Mouse (Mus musculus) forebrain, embryonic 12.5 days (tissue): ENCODE data around the gene Cdk6. TPM values are rescaled to one million over a fixed set of nuclear protein-coding genes. Genes with fewer than 3 reads are reported as not detected.
"Not testable (repeated sequence)": the region's sequence is repeated elsewhere in the genome, so short reads cannot be mapped to it uniquely, and the experiment has no call there.

Experiments used
- ATAC-seq: fragments of 200-750 bp; cut with Nextera tagmentation; 2 replicates; pipeline ENCODE4 v1.8.0; 2017; ENCODE audit warnings: moderate TSS enrichment; ENCODE audit not compliant: low FRiP score
- H3K27ac ChIP-seq: fragments of 300-500 bp; sonication (generic); 2 replicates; pipeline ENCODE4 v1.5.1; 2016; ENCODE audit warnings: mild to moderate bottlenecking
- H3K27me3 ChIP-seq: fragments of 300-500 bp; sonication (generic); 2 replicates; pipeline ENCODE4 v1.6.1; 2016; ENCODE audit warnings: mild to moderate bottlenecking
- H3K36me3 ChIP-seq: fragments of 300-500 bp; sonication (generic); replicated peaks from 2 replicates; pipeline ENCODE4 v1.6.1; 2016; ENCODE audit warnings: mild to moderate bottlenecking
- H3K4me1 ChIP-seq: fragments of 300-500 bp; sonication (generic); 2 replicates; pipeline ENCODE4 v1.6.1; 2016
- H3K4me2 ChIP-seq: fragments of 300-500 bp; sonication (generic); 2 replicates; pipeline ENCODE4 v1.6.1; 2016; ENCODE audit warnings: mild to moderate bottlenecking, moderate library complexity
- H3K4me3 ChIP-seq: fragments of 300-500 bp; sonication (generic); replicated peaks from 2 replicates; pipeline ENCODE4 v1.5.1; 2016; ENCODE audit warnings: mild to moderate bottlenecking
- H3K9ac ChIP-seq: fragments of 300-500 bp; sonication (generic); 2 replicates; pipeline ENCODE4 v1.6.1; 2016; ENCODE audit warnings: mild to moderate bottlenecking
- H3K9me3 ChIP-seq: fragments of 300-500 bp; sonication (generic); 2 replicates; pipeline ENCODE4 v1.6.1; 2016
- WGBS: fragments of 180-500 bp; shearing (Covaris S2); methylation state at CpG from one replicate; pipeline ENCODE4 v1.1.7; 2016; 5-methylcytosine and 5-hydroxymethylcytosine counted together
- polyA plus RNA-seq: library from polyadenylated mRNA; unstranded; fragments of >200 nt; fragmentation: Nextera tagmentation; extraction: Ambion mirVana; gene quantifications from 2 replicates; pipeline ENCODE4 v1.2.1, GENCODE M21; 2016

Cdk6 gene
- 31.2 and 32.4 TPM in 2 replicates for polyA plus RNA-seq

DNA sequence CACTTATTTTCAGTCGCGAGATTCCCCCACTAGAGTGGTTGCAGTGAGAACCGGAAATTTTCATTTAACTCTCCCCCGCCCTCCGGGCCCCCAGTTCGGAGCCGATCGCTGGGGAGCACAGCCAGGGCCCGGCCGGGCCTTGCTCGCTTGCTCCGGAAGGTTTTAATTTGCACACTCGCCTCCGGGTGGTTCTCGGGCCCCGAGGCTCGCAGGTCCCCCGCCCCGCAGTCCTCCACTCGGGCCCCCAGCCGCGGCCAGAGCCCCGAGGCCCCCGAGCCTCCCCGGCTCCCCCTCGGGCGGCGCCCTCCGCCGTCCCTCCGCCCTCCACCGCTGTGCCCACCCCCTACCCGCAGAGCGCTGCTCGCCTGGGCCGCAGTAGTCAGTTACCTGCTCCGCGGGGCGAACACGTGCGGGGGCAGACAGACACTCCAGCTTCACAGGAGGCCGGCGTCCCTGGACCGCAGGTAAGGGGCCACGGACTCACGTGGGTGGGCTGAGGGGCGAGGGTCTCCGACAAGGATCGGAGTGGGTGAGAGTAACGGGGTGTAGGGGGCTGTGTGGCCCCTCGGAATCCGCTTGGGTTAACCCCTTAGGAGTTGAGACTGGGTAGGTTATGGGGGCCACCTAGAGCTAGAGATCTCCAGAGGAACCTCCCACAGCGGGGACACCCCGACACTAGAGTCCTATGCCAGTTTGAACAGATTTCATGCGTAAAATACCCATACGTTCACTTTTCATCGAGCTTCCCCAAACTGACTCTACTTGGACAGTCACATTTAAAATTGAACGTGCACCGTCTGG lies at the start of gene Cdk6:
TSS of gene Cdk6 (plus strand) at position 375 of the 801 bp plus-strand sequence.
- Histone ChIP-seq H3K36me3 (no peaks in the 10 kb centered on the region), H3K9ac (peak within 1 kb of the TSS; percentile 66), H3K27me3 (peaks cover 18% of the 10 kb centered on the region), H3K27ac (peak within 1 kb of the TSS; percentile 77), H3K9me3 (no peaks in the 10 kb centered on the region), H3K4me2 (peak within 1 kb of the TSS; percentile 97), H3K4me3 (peak within 1 kb of the TSS; percentile 59), H3K4me1 (peaks cover 25% of the 10 kb centered on the region)
- peak; percentile 31; the same call in 1 of the 2 replicates for ATAC-seq
- WGBS, result under 1% methylated on average over 50 of the region's 59 CpGs

- Histone ChIP-seq H3K27ac (no peak overlapping the region), H3K27me3 (no peaks in the 10 kb centered on the region), H3K4me2 (no peak overlapping the region), H3K9ac (no peak overlapping the region), H3K4me1 (peaks cover 8% of the 10 kb centered on the region; the same call in 1 of the 2 replicates), H3K9me3 (no peaks in the 10 kb centered on the region), H3K36me3 (no peaks in the 10 kb centered on the region), H3K4me3 (no peak overlapping the region)
- 87% methylated on average over 4 of the region's 4 CpGs for WGBS
- ATAC-seq, result no peak
Observed at GRCm38 (mm10) chr5:3293666-3294065, 47.6 kb upstream of the Cdk6 start.

DNA sequence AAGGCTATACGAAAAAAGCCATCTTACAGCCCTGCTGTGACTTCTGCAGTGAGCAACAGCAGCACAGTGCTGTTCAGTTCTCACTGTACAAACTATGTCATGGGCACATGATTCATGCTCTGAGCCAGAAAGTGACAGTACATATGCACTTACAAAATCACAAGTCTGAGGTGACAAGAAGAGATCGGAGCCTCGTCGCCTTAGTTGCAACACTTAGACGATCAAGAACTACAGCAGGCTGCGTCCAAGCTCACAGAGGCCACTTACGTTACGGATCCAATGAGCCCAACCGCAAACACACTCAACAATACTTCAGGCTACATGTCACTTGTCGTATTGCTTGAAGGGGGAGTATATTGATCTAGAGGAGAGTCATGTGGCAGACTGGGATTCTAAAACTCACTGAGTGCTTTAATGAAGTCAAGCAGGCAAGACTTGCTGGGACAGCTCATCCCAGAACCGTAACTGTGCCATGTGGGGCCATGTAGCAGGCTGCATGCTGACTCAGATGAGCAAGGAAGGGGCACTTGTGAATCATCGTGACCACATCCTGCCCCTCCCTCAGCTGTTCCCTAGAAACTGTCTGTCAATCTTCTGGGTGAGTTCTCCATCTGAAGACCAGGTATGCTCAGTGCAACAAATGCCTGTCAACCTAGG lies 40.4 kb upstream of the Cdk6 start:
- H3K4me1 ChIP-seq, result no peaks in the 10 kb centered on the region
- no peak overlapping the region for H3K4me3 ChIP-seq
- H3K4me2 ChIP-seq, result no peak overlapping the region
- H3K27ac ChIP-seq, result no peak overlapping the region
- WGBS, result 90% methylated on average over 12 of the region's 12 CpGs
- H3K36me3 ChIP-seq, result no peaks in the 10 kb centered on the region
- ATAC-seq, result no peak
- H3K27me3 ChIP-seq, result no peaks in the 10 kb centered on the region
- H3K9me3 ChIP-seq, result no peaks in the 10 kb centered on the region
- H3K9ac ChIP-seq, result no peak overlapping the region

- Histone ChIP-seq H3K9me3 (no peaks in the 10 kb centered on the region), H3K9ac (no peak overlapping the region), H3K27me3 (no peaks in the 10 kb centered on the region), H3K4me2 (no peak overlapping the region), H3K27ac (no peak overlapping the region), H3K4me1 (no peaks in the 10 kb centered on the region), H3K4me3 (no peak overlapping the region), H3K36me3 (no peaks in the 10 kb centered on the region)
- 75% methylated on average over 5 of the region's 5 CpGs for WGBS
- ATAC-seq, result no peak
Observed at GRCm38 (mm10) chr5:3301535-3301934, 39.8 kb upstream of the Cdk6 start.

DNA sequence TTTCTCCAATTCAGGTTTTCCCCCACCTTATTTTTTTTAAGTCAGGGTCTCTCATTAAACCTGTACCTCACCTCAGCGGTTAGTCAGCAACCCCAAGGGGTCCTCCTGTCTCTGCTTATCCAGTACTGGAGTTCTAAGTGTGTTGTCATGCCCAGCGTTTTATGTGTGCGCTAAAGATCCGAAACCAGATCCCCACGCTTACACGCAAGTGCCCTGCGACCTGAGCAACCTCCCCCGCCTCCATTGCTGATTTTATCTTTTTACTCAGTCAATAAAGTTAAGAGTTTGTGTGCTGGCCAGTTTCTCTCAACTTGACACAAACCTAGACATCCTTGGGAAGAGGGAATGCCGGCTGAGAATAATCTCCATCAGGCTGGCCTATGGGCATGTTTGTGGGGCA lies 37.4 kb upstream of the Cdk6 start:
- H3K4me1 ChIP-seq, result no peaks in the 10 kb centered on the region
- H3K27ac ChIP-seq, result no peak overlapping the region
- H3K9me3 ChIP-seq, result no peaks in the 10 kb centered on the region
- no peak overlapping the region for H3K9ac ChIP-seq
- no peaks in the 10 kb centered on the region for H3K36me3 ChIP-seq
- H3K27me3 ChIP-seq, result no peaks in the 10 kb centered on the region
- ATAC-seq, result no peak
- WGBS, result 97% methylated on average over 9 of the region's 9 CpGs
- no peak overlapping the region for H3K4me2 ChIP-seq
- no peak overlapping the region for H3K4me3 ChIP-seq

DNA sequence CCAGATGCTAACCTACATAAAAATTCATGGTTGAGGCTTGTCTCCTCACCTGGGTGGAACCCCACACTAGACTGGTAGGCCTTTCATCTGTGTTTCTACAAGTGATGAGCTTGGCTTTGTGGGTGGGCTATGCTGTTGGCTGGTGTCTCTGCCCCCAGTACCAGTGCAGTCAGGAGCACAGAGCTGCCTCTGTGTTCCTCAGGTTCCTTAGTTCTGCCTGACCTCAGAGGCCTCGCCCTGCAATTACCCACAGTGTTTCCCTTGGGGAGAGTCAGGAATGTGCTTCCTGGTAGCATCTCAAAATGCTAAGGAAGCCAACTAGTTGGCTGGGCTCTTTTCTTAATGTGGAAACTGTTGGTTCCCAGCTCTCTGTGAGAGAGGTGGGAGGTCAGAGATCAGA lies 35.1 kb upstream of the Cdk6 start:
- H3K27ac ChIP-seq, result no peak overlapping the region
- WGBS, result 88% methylated on average over 1 of the region's 1 CpGs
- H3K27me3 ChIP-seq, result no peaks in the 10 kb centered on the region
- H3K36me3 ChIP-seq, result no peaks in the 10 kb centered on the region
- H3K4me1 ChIP-seq, result no peaks in the 10 kb centered on the region
- H3K9ac ChIP-seq, result no peak overlapping the region
- no peak overlapping the region for H3K4me2 ChIP-seq
- no peak for ATAC-seq
- H3K9me3 ChIP-seq, result no peaks in the 10 kb centered on the region
- no peak overlapping the region for H3K4me3 ChIP-seq

GRCm38 (mm10) chr5:3309122-3309521 lies 32.2 kb upstream of the Cdk6 start:
- Histone ChIP-seq H3K27me3 (no peaks in the 10 kb centered on the region), H3K27ac (no peak overlapping the region), H3K4me1 (no peaks in the 10 kb centered on the region), H3K4me3 (no peak overlapping the region), H3K9ac (no peak overlapping the region), H3K4me2 (no peak overlapping the region), H3K9me3 (no peaks in the 10 kb centered on the region), H3K36me3 (no peaks in the 10 kb centered on the region)
- no peak for ATAC-seq

- 76% methylated on average over 1 of the region's 1 CpGs for WGBS
- Histone ChIP-seq H3K36me3 (no peaks in the 10 kb centered on the region), H3K4me3 (no peak overlapping the region), H3K9ac (no peak overlapping the region), H3K27ac (no peak overlapping the region), H3K4me1 (no peaks in the 10 kb centered on the region), H3K4me2 (no peak overlapping the region), H3K27me3 (no peaks in the 10 kb centered on the region), H3K9me3 (no peaks in the 10 kb centered on the region)
- no peak for ATAC-seq
Observed at GRCm38 (mm10) chr5:3309587-3309986, 31.7 kb upstream of the Cdk6 start.

GRCm38 (mm10) chr5:3311156-3311555 lies 30.1 kb upstream of the Cdk6 start:
- ATAC-seq, H3K4me2 ChIP-seq, H3K4me3 ChIP-seq, H3K36me3 ChIP-seq, H3K27ac ChIP-seq, H3K27me3 ChIP-seq, H3K9me3 ChIP-seq, H3K9ac ChIP-seq, H3K4me1 ChIP-seq: not testable (repeated sequence)
- 82% methylated on average over 7 of the region's 7 CpGs for WGBS

- not testable (repeated sequence) for H3K9me3 ChIP-seq, H3K4me2 ChIP-seq, H3K27ac ChIP-seq, H3K4me3 ChIP-seq, H3K36me3 ChIP-seq, H3K4me1 ChIP-seq, H3K9ac ChIP-seq, ATAC-seq, H3K27me3 ChIP-seq
- 81% methylated on average over 5 of the region's 5 CpGs for WGBS
Observed at GRCm38 (mm10) chr5:3317724-3318123, 23.6 kb upstream of the Cdk6 start.

- no peak overlapping the region for H3K9ac ChIP-seq
- H3K4me3 ChIP-seq, result no peak overlapping the region
- H3K27me3 ChIP-seq, result no peaks in the 10 kb centered on the region
- H3K36me3 ChIP-seq, result no peaks in the 10 kb centered on the region
- H3K9me3 ChIP-seq, result no peaks in the 10 kb centered on the region
- no peak overlapping the region for H3K4me2 ChIP-seq
- no peaks in the 10 kb centered on the region for H3K4me1 ChIP-seq
- ATAC-seq, result no peak
- 17% methylated on average over 1 of the region's 1 CpGs for WGBS
- H3K27ac ChIP-seq, result no peak overlapping the region
Observed at GRCm38 (mm10) chr5:3320225-3320624, 21.1 kb upstream of the Cdk6 start.

DNA sequence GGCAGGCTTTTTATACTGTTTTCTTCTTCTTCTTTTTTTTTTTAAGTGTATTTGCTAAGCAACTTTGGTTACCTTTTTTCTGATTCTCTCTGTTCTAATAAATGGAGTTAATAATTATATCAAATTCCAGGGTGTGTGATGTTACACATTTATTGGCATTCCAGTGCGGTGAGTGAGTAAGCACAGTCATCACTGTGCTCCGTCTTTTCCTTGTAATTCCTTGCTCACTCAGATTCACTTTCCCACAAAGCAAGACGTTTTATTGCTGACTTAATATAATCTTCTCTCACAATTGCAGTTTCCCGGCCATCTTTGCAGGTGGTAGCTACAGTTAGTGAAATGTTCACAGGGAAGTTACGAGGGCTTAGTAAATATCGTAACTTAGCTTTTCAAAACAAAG lies 19.2 kb upstream of the Cdk6 start:
- Histone ChIP-seq H3K9ac (no peak overlapping the region), H3K4me2 (no peak overlapping the region), H3K36me3 (no peaks in the 10 kb centered on the region), H3K4me1 (no peaks in the 10 kb centered on the region), H3K9me3 (no peaks in the 10 kb centered on the region), H3K4me3 (no peak overlapping the region), H3K27ac (no peak overlapping the region), H3K27me3 (no peaks in the 10 kb centered on the region)
- no peak for ATAC-seq
- WGBS, result 84% methylated on average over 6 of the region's 6 CpGs

GRCm38 (mm10) chr5:3324116-3324515 lies 17.2 kb upstream of the Cdk6 start:
- Histone ChIP-seq H3K9me3 (no peaks in the 10 kb centered on the region), H3K9ac (no peak overlapping the region), H3K4me2 (no peak overlapping the region), H3K27ac (no peak overlapping the region), H3K4me3 (no peak overlapping the region), H3K4me1 (no peaks in the 10 kb centered on the region), H3K27me3 (no peaks in the 10 kb centered on the region), H3K36me3 (no peaks in the 10 kb centered on the region)
- WGBS, result 65% methylated on average over 4 of the region's 4 CpGs
- ATAC-seq, result no peak
